Mouse (Mus musculus): ENCODE measurements around the gene Hipk4.

The Hipk4 gene

DNA sequence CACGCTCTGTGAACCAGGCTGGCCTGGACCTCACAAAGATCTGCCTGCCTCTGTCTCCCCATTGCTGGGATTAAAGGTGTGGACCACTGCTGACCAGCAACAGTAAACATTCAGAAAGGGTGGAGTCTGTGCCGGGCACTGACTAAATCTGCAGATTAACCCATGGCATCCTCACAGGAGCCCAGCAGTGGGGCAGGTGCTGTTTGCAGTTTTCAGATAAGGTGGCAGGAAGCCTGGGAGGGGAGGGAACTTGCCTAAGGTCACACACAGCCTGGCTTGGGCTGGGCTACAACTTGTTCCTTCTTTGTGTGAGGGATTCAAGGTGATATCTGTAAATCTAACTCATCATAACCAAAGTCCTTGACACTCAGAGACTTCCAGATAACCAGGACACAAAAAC, 17.5 kb downstream of the Hipk4 start:
- DNase-seq (ENCODE audit: low read depth, low spot score): no peak

GRCm38 (mm10) chr7:27540935-27541334, 17.9 kb downstream of the Hipk4 start:
- no peak for DNase-seq (ENCODE audit: low read depth, low spot score)

GRCm38 (mm10) chr7:27541431-27541830, 18.4 kb downstream of the Hipk4 start:
- DNase-seq (ENCODE audit: low read depth, low spot score): no peak

DNA sequence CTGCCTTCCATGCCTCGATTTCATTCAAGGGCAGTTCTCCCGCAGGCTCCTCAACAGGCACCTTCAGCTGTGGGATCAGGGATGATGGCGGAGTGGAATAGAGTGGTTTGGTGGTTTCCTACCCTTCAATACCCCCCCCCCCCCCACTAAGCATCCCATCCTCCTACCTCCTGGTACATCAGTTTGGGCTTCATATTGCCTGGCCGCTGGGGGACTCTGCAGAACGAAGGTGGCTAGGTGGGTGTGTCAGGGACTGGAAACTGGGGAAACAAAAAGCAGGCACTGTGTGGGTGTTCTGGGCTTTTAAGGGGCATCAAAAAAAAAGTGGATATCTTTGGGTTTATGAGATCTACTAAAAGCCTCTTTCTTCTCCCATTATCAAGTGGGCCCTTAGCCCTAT, 18.9 kb downstream of the Hipk4 start:
- no peak for DNase-seq (ENCODE audit: low read depth, low spot score)

DNA sequence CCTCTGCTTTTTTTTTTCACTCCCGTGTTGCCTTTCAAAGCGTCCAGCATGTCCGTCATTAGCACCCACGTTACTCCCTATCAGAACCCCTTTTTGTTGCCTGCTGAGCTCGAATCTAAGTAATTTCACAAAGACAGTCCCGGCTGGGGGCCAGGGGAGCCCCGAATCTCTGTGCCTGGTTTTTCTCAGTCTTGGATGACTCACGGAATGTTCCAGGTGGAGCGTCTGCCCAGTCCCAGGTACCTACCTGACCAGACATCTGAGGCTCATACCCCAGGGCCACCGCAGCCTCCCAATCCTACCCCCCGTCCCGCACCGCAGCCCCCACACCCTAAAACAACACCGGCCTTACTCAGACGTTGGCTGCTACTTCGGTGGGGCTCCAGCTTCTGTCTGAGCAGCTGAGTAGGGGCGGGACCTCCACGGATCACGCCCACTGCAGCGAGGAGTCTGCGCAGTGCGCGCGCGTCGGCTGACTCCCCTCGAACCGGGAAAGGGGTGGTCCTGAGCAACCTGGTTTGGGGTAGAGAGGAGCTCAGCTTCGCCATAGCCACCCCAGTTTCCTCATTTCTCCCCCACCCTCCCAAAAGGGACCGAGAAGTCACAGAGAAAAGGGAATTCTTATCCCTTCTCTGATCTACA, 19.4 kb downstream of the Hipk4 start:
- DNase-seq (ENCODE audit: low read depth, low spot score): peak; percentile 52

- DNase-seq (ENCODE audit: low read depth, low spot score): no peak
These were observed 20.0 kb downstream of the Hipk4 start for GRCm38 (mm10) chr7:27543065-27543464.

- DNase-seq (ENCODE audit: low read depth, low spot score): no peak
These were observed 20.8 kb downstream of the Hipk4 start for GRCm38 (mm10) chr7:27543851-27544250.

GRCm38 (mm10) chr7:27544675-27545370, 21.8 kb downstream of the Hipk4 start:
- no peak for DNase-seq (ENCODE audit: low read depth, low spot score)

GRCm38 (mm10) chr7:27549597-27549996, 26.5 kb downstream of the Hipk4 start:
- no peak for DNase-seq (ENCODE audit: low read depth, low spot score)

DNA sequence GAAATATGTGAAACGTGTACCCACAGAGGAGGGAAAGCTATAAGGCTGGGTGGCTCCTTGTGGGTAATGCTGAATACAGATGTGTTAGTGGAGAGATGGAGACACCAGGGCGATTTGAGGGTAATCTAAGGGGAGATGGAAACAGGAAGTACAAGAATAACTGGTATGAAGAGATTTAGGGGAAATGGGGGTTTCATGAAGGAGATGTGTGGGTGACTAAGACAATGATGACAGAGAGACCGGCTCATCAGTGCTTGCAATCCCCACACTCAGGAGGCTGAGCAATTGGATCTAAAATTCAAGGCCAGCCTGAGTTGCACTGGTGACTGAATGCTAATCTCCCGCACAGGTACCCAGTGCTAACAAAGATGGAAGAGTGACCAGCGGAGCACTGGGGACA, 29.0 kb downstream of the Hipk4 start:
- no peak for DNase-seq (ENCODE audit: low read depth, low spot score)

DNA sequence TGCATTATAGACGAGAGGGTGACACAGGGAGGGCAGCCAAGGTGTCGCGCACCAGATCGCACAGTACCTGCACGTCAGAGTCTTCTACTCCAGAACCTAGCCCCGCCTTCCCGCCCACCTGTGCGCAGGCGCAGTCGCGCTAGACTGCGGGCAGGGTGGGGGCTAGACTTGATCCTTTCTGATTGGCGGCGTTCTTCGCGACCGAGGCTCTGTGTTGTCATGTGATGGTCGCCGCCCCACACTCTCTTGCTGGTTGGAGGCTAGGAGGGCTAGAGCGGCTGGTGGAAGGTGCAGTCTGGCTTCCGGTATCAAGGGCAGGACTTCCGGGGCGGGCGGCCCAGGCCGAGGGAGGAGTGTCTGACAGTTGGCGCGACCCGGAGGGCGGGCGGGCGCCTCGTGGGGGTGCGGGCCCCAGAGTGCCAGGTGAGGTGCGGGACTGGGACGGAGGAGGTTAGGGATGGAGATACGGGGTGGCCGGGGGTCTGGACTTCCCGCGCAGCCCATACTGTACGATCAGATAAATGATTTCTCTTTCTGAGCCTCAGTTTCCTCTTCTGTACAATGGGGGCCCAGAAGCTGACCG, 30.0 kb downstream of the Hipk4 start, which contains the start of the genes Pld3 and 2310022A10Rik:
Pld3 (minus strand) TSS at position 288 of the 583 bp plus-strand sequence.
2310022A10Rik (plus strand) TSS at position 303 of the 583 bp plus-strand sequence.
- peak; percentile 97 for DNase-seq (ENCODE audit: low read depth, low spot score)

DNA sequence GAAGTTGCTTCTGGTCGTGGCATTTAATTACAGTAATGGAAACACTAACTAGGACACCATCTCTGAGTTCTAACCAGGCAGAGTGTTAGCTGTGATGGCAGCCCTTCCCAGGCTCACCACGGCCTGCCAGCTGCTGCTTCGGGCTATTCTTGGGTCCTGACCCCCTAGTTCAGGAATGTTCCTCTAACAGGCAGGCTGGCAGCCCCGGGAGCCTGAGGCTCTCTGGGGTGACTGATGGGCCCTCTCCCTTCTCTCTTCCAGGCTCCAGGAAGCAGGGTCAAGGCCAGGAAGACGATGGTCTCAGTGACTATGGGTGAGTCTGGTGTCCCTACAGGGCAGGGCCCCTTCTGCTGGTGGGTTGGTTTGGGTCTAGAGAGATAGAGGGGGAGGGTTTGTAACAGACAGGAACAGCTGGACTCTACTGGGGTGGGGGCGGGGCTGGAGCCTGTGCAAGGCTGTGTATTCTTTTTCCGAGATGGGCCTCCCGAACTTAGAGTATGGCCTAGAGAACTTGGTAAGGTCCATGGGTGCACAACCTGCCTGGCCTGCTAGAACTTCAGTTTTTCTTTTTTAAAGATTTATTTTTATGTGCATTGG, 37.3 kb downstream of the Hipk4 start:
- DNase-seq (ENCODE audit: low read depth, low spot score): peak; percentile 88

GRCm38 (mm10) chr7:27560978-27561377, 37.9 kb downstream of the Hipk4 start:
- DNase-seq (ENCODE audit: low read depth, low spot score): no peak

DNA sequence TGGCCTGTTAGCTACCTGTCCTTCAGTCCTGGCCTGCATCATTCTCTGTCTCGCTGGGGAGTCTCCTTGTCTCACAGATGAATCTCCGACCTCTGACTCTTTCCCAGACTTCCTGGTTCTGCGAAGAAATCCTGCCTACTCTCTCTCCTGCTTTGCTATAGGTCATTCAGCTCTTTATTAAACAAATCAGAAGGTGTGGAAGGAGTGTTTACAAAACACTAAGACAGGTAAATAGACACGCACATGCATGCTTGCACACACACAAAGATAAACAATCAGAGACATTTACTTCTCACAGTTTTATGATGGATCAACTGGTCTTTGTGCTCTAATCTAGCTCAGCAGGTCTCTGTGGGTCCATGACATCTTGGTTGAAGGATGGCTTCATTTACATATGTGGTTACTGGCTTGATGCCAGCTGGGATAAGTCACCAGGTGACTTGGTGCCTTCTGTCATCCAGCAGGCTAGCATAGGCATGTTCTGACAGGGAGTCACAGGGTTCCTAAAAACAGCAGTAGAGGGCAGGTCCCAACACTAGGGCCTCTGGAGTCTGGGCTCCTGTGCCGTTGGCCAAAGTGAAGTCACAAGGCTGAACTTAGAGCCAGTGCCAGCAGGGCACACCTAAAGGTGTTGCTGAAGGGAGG, 46.6 kb downstream of the Hipk4 start:
- DNase-seq (ENCODE audit: low read depth, low spot score): no peak

GRCm38 (mm10) chr7:27572133-27572532, 49.1 kb downstream of the Hipk4 start:
- no peak for DNase-seq (ENCODE audit: low read depth, low spot score)

- no peak for DNase-seq (ENCODE audit: low read depth, low spot score)
These were observed 51.2 kb downstream of the Hipk4 start for GRCm38 (mm10) chr7:27574124-27574880.

DNA sequence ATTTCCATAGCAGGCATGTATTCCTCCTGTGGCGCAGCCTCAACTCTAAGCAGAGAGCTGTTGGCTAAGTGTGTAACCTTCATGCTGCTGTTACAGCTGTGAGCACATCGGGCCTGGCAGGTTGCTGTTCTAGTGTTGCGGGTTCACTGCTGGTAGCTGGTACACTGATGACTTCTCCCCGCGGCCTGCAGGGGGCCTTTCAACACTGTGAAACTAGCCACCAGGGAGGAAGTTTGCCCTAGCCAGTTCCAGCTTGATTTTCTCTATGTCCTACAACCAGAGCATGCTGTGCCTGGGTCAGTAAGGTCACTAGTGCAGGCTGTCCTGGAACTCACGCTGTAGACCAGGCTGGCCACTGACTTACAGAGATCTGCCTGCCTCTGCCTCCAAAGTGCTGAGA, 53.8 kb downstream of the Hipk4 start:
- DNase-seq (ENCODE audit: low read depth, low spot score): no peak

DNA sequence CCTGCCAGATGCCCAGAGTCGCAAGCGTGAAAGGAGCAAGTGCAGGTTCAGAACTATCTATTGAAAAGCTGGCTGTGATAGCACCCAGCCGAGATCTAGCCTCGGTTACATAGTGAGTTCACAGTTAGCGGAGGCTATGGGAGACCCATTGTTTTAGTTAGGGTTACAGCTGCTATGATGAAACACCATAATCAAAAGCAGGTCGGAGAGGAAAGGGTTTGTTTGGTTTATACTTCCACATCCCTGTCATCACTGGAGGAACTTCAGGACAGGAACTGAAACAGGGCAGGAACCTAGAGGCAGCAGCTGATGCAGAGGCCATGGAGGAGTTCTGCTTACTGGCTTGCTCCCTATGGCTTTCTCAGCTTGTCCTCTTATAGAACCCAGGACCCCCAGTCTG, 54.5 kb downstream of the Hipk4 start:
- DNase-seq (ENCODE audit: low read depth, low spot score): no peak

DNA sequence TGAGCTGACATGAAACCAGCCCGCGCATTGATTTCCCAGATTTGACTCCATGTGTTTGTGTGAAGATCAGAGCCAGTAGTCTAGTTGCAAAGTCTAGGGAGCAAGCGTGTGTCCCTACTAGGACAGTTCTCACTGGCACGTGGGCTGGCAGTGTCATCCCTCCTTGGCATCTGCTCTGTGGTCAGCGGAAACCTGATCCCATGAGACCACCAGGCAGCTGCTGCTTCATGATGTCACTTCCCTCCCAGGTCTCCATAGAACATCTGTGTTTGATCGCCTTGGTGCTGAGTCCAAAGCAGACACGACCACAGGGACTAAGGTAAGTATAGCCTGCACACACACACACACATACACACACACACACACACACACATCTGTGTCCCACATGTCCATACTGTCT, 55.4 kb downstream of the Hipk4 start:
- no peak for DNase-seq (ENCODE audit: low read depth, low spot score)

GRCm38 (mm10) chr7:27580380-27581174, 57.5 kb downstream of the Hipk4 start:
- no peak for DNase-seq (ENCODE audit: low read depth, low spot score)
